Mouse (Mus musculus) hindbrain, embryonic 12.5 days (tissue): ENCODE data around the gene Adra2a. TPM values are rescaled to one million over a fixed set of nuclear protein-coding genes. Genes with fewer than 3 reads are reported as not detected.

Experiments
- ATAC-seq: fragments of 200-750 bp; cut with Nextera tagmentation; 2 replicates; pipeline ENCODE4 v1.8.0; 2017; ENCODE audit warnings: moderate TSS enrichment; ENCODE audit not compliant: low FRiP score
- H3K27ac ChIP-seq: fragments of 300-500 bp; sonication (generic); 2 replicates; pipeline ENCODE4 v1.5.1; 2016; ENCODE audit warnings: mild to moderate bottlenecking
- H3K27me3 ChIP-seq: fragments of 300-500 bp; sonication (generic); 2 replicates; pipeline ENCODE4 v1.6.1; 2016; ENCODE audit warnings: mild to moderate bottlenecking
- H3K36me3 ChIP-seq: fragments of 300-500 bp; sonication (generic); 2 replicates; pipeline ENCODE4 v1.6.1; 2016; ENCODE audit warnings: mild to moderate bottlenecking
- H3K4me1 ChIP-seq: fragments of 300-500 bp; sonication (generic); 2 replicates; pipeline ENCODE4 v1.6.1; 2016
- H3K4me2 ChIP-seq: fragments of 300-500 bp; sonication (generic); replicated peaks from 2 replicates; pipeline ENCODE4 v1.6.1; 2016; ENCODE audit warnings: mild to moderate bottlenecking
- H3K4me3 ChIP-seq: fragments of 300-500 bp; sonication (generic); 2 replicates; pipeline ENCODE4 v1.5.1; 2016; ENCODE audit warnings: mild to moderate bottlenecking
- H3K9ac ChIP-seq: fragments of 300-500 bp; sonication (generic); 2 replicates; pipeline ENCODE4 v1.6.1; 2016; ENCODE audit warnings: mild to moderate bottlenecking, moderate library complexity
- H3K9me3 ChIP-seq: fragments of 300-500 bp; sonication (generic); replicated peaks from 2 replicates; pipeline ENCODE4 v1.6.1; 2016; ENCODE audit warnings: mild to moderate bottlenecking
- WGBS: fragments of 180-500 bp; shearing (Covaris S2); methylation state at CpG from one replicate; pipeline ENCODE4 v1.1.7; 2016; 5-methylcytosine and 5-hydroxymethylcytosine counted together
- polyA plus RNA-seq: library from polyadenylated mRNA; unstranded; fragments of >200 nt; fragmentation: Nextera tagmentation; extraction: Ambion mirVana; gene quantifications from 2 replicates; pipeline ENCODE4 v1.2.1, GENCODE M21; 2016

Adra2a gene
- polyA plus RNA-seq, 1 experiment from 2014 or later = 4.1 TPM

DNA sequence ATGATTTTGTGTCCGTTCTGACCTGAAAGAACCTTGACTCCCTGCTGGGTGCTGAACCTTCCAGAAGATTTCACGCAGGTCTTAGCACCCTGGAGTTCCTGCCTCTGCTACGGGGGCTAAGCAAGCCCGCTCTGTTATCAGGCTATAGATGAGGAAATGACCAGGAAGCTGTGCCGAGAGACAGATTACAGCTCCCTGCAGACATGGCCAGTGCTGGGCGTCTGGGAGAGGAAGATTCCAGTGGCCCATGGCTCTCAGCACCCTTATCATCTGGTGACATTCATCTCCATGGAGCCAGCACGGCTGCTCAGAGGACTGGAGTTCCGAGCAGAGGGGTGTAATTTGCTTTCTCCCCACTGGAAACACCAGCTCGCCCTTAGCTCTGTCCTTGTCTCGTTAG lies 43.4 kb downstream of the Adra2a start:
- no peak for ATAC-seq
- Histone ChIP-seq H3K4me2 (no peak overlapping the region), H3K9ac (no peak overlapping the region), H3K9me3 (no peaks in the 10 kb centered on the region), H3K27me3 (no peaks in the 10 kb centered on the region), H3K36me3 (no peaks in the 10 kb centered on the region), H3K4me1 (0 out of 2 replicates have a peak, but pooled peaks cover 2% of the 10 kb centered on the region), H3K4me3 (no peak overlapping the region), H3K27ac (no peak overlapping the region)
- WGBS = 77% methylated on average over 10 of the region's 10 CpGs

DNA sequence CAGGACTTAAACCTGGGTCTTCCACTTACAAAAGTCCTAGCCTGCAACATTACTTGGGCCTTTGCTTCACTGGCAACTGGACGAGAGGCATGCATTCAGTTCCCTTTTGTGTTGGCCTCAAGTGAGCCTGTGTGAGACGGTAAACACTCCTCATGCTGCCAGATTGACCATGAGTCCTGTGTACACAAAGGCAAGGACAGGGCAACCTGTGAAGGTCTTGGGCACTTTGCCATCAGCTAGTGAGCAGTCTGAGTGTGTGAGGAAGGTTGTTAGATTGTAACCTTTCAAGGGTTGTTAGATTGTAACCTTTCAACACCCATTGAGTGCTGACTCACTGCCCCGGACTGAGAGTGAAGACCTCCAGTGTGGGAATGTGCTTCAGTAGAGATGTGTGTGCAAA lies 49.6 kb downstream of the Adra2a start:
- no peak for ATAC-seq
- H3K27me3 ChIP-seq = no peaks in the 10 kb centered on the region
- 80% methylated on average over 3 of the region's 3 CpGs for WGBS
- H3K27ac ChIP-seq = no peak overlapping the region
- H3K4me1 ChIP-seq = 0 out of 2 replicates have a peak, but pooled peaks cover 9% of the 10 kb centered on the region
- H3K9ac ChIP-seq = no peak overlapping the region
- no peaks in the 10 kb centered on the region for H3K9me3 ChIP-seq
- H3K4me3 ChIP-seq = no peak overlapping the region
- no peaks in the 10 kb centered on the region for H3K36me3 ChIP-seq
- H3K4me2 ChIP-seq = no peak overlapping the region

DNA sequence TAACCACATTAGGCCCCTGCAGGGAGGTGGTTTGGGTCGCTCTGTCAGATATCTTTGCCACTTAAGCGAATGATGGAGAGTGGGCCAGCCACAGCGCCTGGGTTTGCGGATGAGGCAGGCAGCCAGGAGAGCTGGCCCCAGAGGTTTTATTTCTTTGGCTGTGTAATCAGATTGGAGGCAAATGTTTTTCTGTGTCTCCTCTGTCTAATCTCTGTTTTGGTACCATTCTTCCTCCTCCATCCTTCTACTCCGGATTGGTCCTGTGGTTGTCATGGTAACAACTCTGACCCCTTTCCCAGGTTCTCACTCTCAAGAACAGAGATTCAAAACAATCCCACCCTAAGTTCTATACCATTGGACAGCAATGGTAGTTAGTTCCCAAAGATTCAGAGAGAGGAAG lies 51.8 kb downstream of the Adra2a start:
- no peak overlapping the region for H3K4me2 ChIP-seq
- no peak overlapping the region for H3K9ac ChIP-seq
- no peaks in the 10 kb centered on the region for H3K27me3 ChIP-seq
- ATAC-seq = no peak
- no peaks in the 10 kb centered on the region for H3K9me3 ChIP-seq
- no peak overlapping the region for H3K27ac ChIP-seq
- no peak overlapping the region for H3K4me3 ChIP-seq
- 0 out of 2 replicates have a peak, but pooled peaks cover 9% of the 10 kb centered on the region for H3K4me1 ChIP-seq
- H3K36me3 ChIP-seq = no peaks in the 10 kb centered on the region
- 69% methylated on average over 5 of the region's 5 CpGs for WGBS

DNA sequence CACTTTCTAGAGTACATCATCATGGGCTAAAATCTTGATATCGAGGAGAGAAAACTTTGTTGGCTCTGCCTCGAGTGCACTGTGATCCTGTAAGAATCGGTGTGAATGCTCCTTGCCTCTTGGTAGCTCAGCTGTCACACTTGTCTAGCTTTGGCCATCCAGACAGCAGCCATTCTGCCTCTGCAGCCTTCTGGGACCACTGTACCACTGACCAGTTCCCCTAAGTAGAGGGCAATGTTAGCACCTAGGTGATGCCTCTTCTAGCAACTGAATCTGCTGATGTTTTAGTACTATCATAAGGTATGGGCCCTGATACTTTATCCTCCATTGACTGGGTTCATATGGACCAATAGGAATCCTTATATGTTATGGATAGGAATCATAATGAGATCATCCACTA lies 54.4 kb downstream of the Adra2a start:
- no peak overlapping the region for H3K4me2 ChIP-seq
- H3K9me3 ChIP-seq = no peaks in the 10 kb centered on the region
- ATAC-seq = no peak
- H3K36me3 ChIP-seq = no peaks in the 10 kb centered on the region
- H3K9ac ChIP-seq = no peak overlapping the region
- 0 out of 2 replicates have a peak, but pooled peaks cover 9% of the 10 kb centered on the region for H3K4me1 ChIP-seq
- H3K27ac ChIP-seq = no peak overlapping the region
- 89% methylated on average over 3 of the region's 3 CpGs for WGBS
- H3K27me3 ChIP-seq = no peaks in the 10 kb centered on the region
- no peak overlapping the region for H3K4me3 ChIP-seq

Other genes starting within 250 kb of the Adra2a start
- 103 and 113 TPM in 2 replicates for gene Pdcd4, start 151.9 kb upstream of the Adra2a start, polyA plus RNA-seq
- gene Shoc2, start 99.8 kb upstream of the Adra2a start, polyA plus RNA-seq = 73.3 and 77.5 TPM in 2 replicates
- gene Bbip1, start 99.5 kb upstream of the Adra2a start, polyA plus RNA-seq = 113 and 119 TPM in 2 replicates